Mouse (Mus musculus) kidney, postnatal 0 days (tissue): ENCODE results near the gene Sox5. TPM values are rescaled to one million over a fixed set of nuclear protein-coding genes. Genes with fewer than 3 reads are reported as not detected.

Source experiments
- ATAC-seq: fragments of 200-750 bp; cut with Nextera tagmentation; replicated peaks from 2 replicates; pipeline ENCODE4 v1.8.0; 2017; ENCODE audit warnings: low read depth, moderate number of reproducible peaks, moderate TSS enrichment, moderate library complexity; ENCODE audit not compliant: low FRiP score
- DNase-seq: peaks from one replicate; pipeline ENCODE4 v3.0.0-alpha.2; 2016; ENCODE audit warnings: low spot score
- H3K27ac ChIP-seq: fragments of 300-500 bp; sonication (generic); 2 replicates; pipeline ENCODE4 v1.5.1; 2014; ENCODE audit warnings: mild to moderate bottlenecking
- H3K27me3 ChIP-seq: fragments of 300-500 bp; sonication (generic); 2 replicates; pipeline ENCODE4 v1.6.1; 2014; ENCODE audit warnings: low read length, mixed read lengths; ENCODE audit not compliant: insufficient read depth
- H3K36me3 ChIP-seq: fragments of 300-500 bp; sonication (generic); 2 replicates; pipeline ENCODE4 v1.6.1; 2014; ENCODE audit warnings: low read length, mixed read lengths; ENCODE audit not compliant: insufficient read depth
- H3K4me1 ChIP-seq: fragments of 300-500 bp; sonication (generic); replicated peaks from 2 replicates; pipeline ENCODE4 v1.6.1; 2014; ENCODE audit warnings: antibody characterized with exemption, low read length, mixed read lengths; ENCODE audit not compliant: insufficient read depth
- H3K4me2 ChIP-seq: fragments of 300-500 bp; sonication (generic); 2 replicates; pipeline ENCODE4 v1.6.1; 2014; ENCODE audit warnings: mild to moderate bottlenecking, low read length, moderate library complexity, mixed read lengths
- H3K4me3 ChIP-seq: fragments of 300-500 bp; sonication (generic); replicated peaks from 2 replicates; pipeline ENCODE4 v1.5.1; 2014; ENCODE audit warnings: low read depth, low read length
- H3K9ac ChIP-seq: fragments of 300-500 bp; sonication (generic); 2 replicates; pipeline ENCODE4 v1.6.1; 2014; ENCODE audit warnings: low read depth, low read length
- H3K9me3 ChIP-seq: fragments of 300-500 bp; sonication (generic); replicated peaks from 2 replicates; pipeline ENCODE4 v1.6.1; 2016; ENCODE audit warnings: low read length, inconsistent platforms, mixed read lengths
- CTCF ChIP-seq: IDR thresholded peaks from 2 replicates; pipeline ENCODE4 v1.5.1; 2016; ENCODE audit warnings: antibody characterized with exemption, low read depth, mild to moderate bottlenecking, moderate library complexity
- WGBS: fragments of 180-500 bp; shearing (Covaris S2); extraction: QIAGEN DNeasy Blood & Tissue Kit; methylation state at CpG from one replicate; pipeline ENCODE4 v1.1.7; 2014; 5-methylcytosine and 5-hydroxymethylcytosine counted together
- polyA plus RNA-seq: library from polyadenylated mRNA; unstranded; fragments of >200 nt; fragmentation: Nextera tagmentation; extraction: Ambion mirVana; gene quantifications from 2 replicates; pipeline ENCODE4 v1.2.1, GENCODE M21; 2015

The Sox5 gene
- polyA plus RNA-seq, 1 experiment from 2014 or later: 6.1 TPM

DNA sequence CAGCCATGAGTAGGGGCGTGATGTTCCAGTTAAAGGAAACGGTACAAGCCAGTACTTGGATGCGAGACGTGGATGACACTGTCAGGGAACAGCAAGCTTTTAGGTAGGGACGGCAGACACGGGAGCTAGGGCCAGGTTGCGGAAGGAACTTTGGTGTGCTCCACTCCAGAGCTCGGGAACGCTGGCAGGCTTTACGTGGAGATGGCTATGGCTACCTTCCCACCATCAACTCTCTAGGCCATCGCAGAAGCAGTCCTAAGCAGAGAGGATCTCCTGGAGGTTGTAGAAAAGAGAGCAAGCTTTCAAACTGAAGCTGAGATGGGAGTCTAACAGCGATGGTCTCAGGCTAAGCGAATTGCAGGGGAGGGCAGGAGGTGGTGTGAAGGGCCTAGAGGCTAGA lies 60.9 kb downstream of the Sox5 start:
- H3K4me1 ChIP-seq: no peaks in the 10 kb centered on the region
- WGBS: 98% methylated on average over 13 of the region's 13 CpGs
- no peak for TF ChIP-seq CTCF
- ATAC-seq (no peak), DNase-seq (no peak)
- no peak overlapping the region for H3K4me2 ChIP-seq
- H3K9me3 ChIP-seq: no peaks in the 10 kb centered on the region
- H3K36me3 ChIP-seq: no peaks in the 10 kb centered on the region
- H3K27me3 ChIP-seq: no peaks in the 10 kb centered on the region
- no peak overlapping the region for H3K9ac ChIP-seq
- H3K4me3 ChIP-seq: no peak overlapping the region
- no peak overlapping the region for H3K27ac ChIP-seq

DNA sequence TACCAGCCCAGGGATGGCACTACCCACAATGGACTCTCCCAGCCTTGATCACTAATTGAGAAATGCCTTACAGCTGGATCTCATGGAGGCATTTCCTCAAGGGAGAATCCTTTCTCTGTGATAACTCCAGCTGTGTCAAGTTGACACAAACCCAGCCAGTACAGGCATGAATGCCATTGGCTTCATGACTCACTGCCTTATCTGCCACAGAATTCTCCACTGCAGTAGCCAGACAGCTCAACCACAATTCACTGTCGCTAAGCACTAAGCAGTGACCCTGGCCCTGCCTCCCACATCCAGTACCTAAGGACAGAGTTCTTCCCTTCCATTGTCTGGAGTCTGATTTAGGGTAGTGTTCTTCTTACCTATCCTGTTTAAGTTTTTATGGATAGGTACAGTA lies 65.4 kb downstream of the Sox5 start:
- Histone ChIP-seq H3K4me3 (no peak overlapping the region), H3K36me3 (no peaks in the 10 kb centered on the region), H3K4me1 (peaks cover 8% of the 10 kb centered on the region), H3K9ac (no peak overlapping the region), H3K9me3 (no peaks in the 10 kb centered on the region), H3K4me2 (no peak overlapping the region), H3K27me3 (no peaks in the 10 kb centered on the region), H3K27ac (no peak overlapping the region)
- 32% methylated on average over 1 of the region's 1 CpGs for WGBS
- DNase-seq: no peak
- ATAC-seq: no peak
- TF ChIP-seq CTCF: no peak

DNA sequence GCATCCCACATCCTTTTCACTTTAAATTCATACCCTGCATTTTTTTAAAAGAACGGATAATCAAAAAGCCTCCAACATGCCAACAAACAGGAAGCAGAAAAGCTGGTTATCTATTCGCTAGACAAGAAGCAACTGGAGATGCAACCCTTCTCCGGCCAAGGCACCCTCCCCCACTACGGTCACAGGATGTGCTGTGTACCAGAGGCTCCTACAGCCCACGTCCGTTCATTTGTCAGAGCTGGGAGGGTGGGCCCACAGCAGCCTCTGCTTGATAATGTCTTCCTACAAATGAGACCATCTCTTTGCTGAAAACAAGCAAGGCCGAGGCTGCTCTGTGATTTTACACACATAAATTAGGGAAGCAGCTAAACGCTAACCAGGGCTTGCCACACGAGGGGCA lies 69.9 kb downstream of the Sox5 start:
- no peak overlapping the region for H3K9ac ChIP-seq
- WGBS: 28% methylated on average over 9 of the region's 9 CpGs
- DNase-seq: peak; percentile 72

DNA sequence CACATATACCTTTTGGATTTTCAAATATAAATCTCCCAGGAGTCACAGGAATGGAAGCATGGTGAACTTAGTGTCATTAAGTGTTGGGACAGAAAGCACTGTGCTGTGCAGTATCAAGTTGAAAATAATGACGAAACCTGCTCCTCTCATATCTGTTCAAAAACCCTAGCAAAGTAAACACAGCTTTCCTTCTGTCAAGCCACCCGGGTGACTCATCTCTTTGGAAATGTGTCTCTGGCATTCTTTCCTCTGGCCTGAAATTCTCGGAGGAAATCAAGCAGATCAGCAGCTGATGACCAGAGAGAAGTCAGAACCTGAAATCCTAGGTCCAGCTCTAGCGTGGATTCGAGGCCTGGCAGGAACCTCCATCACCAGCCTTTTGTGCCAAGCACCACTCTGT lies 71.0 kb downstream of the Sox5 start:
- no peak overlapping the region for H3K4me3 ChIP-seq
- WGBS: 31% methylated on average over 5 of the region's 5 CpGs
- no peak for TF ChIP-seq CTCF
- no peaks in the 10 kb centered on the region for H3K9me3 ChIP-seq
- no peak for ATAC-seq
- H3K27ac ChIP-seq: peak overlapping the region; percentile 56
- H3K4me2 ChIP-seq: no peak overlapping the region
- no peak overlapping the region for H3K9ac ChIP-seq
- peaks cover 11% of the 10 kb centered on the region for H3K4me1 ChIP-seq
- DNase-seq: peak; percentile 52
- H3K27me3 ChIP-seq: no peaks in the 10 kb centered on the region
- no peaks in the 10 kb centered on the region for H3K36me3 ChIP-seq

More for the DNA sequence above, 69.9 kb downstream of the Sox5 start:
- no peaks in the 10 kb centered on the region for H3K9me3 ChIP-seq
- no peak for TF ChIP-seq CTCF
- ATAC-seq: no peak
- H3K27me3 ChIP-seq: no peaks in the 10 kb centered on the region
- H3K4me3 ChIP-seq: no peak overlapping the region
- peak overlapping the region; percentile 4; the same call in 1 of the 2 replicates for H3K4me2 ChIP-seq
- no peaks in the 10 kb centered on the region for H3K36me3 ChIP-seq
- peak overlapping the region; percentile 50 for H3K27ac ChIP-seq
- peaks cover 11% of the 10 kb centered on the region for H3K4me1 ChIP-seq

DNA sequence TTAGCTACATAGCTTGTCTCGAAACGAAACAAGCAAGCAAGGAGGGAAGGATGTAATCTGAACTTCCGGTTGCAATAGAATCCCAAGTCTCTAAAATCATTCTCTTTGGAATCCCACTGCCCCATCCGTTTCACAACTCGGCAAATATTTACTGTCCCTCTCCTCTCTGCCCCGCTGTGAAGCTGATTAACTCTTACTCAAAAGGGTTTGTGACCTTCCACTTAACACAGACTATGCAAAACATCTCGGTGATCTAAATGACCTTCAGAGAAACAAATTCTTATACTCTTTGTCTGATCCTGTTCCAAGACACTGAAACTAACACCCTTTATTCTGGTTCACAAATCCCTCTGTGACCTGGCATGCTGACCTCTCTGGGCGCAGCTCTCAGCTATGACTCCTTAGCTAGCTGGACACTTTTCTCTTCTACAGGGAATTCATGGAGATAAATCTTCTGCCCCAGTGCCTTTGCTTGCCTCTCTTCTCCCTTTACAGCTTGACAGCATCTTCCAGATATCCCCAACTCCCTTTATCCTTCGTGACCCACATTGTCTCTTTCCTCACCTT lies 72.1 kb downstream of the Sox5 start:
- ATAC-seq (no peak), DNase-seq (no peak)
- Histone ChIP-seq H3K9me3 (no peaks in the 10 kb centered on the region), H3K36me3 (no peaks in the 10 kb centered on the region), H3K4me1 (peaks cover 11% of the 10 kb centered on the region), H3K27me3 (no peaks in the 10 kb centered on the region), H3K4me2 (no peak overlapping the region), H3K4me3 (no peak overlapping the region), H3K9ac (no peak overlapping the region), H3K27ac (no peak overlapping the region)
- no peak for TF ChIP-seq CTCF
- WGBS: 47% methylated on average over 9 of the region's 9 CpGs

DNA sequence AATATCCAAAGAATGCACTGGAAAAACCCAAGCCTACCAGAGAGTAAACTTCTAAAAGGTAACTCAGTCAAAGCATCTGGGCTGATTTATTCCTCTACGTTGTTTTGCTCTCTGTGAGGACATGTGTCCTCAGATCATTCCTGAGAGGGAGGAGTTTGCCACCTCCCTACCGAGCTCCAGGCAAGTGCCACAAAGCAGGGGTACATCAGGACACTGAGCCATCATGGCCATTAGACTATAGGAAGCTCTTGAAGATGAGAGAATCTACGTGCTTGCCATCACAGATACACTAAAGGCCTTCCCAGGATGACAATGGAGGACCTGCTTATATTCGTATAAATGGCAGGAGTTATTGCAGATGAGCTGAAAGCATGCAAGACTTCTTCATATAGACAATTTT lies 73.4 kb downstream of the Sox5 start:
- Histone ChIP-seq H3K4me3 (no peak overlapping the region), H3K9ac (no peak overlapping the region), H3K4me1 (peaks cover 11% of the 10 kb centered on the region), H3K36me3 (no peaks in the 10 kb centered on the region), H3K9me3 (no peaks in the 10 kb centered on the region), H3K27me3 (no peaks in the 10 kb centered on the region), H3K4me2 (no peak overlapping the region), H3K27ac (no peak overlapping the region)
- TF ChIP-seq CTCF: no peak
- 74% methylated on average over 4 of the region's 4 CpGs for WGBS
- ATAC-seq (no peak), DNase-seq (no peak)

DNA sequence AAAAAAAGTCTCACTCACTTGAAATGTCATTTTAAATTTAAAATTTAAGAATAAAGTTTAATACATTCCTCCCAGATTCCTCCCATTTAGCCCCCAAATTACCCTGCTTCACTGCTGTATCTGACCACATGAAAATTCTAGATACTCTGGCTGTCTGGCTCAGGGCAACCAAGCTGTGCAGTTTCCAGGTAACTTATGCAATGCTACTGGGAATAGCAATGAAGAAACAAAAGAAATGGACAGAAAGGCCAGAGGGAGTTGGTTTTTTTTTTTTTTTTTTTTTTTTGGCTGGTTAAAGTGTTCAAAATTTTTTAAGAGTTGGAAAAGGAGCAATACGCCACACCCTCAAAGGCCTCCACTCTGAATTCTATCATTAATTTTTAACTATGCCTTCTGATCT lies 73.8 kb downstream of the Sox5 start:
- 84% methylated on average over 1 of the region's 1 CpGs for WGBS

More for the DNA sequence above, 73.8 kb downstream of the Sox5 start:
- no peak for TF ChIP-seq CTCF
- no peak for DNase-seq
- no peak overlapping the region for H3K27ac ChIP-seq
- H3K9ac ChIP-seq: no peak overlapping the region
- H3K27me3 ChIP-seq: no peaks in the 10 kb centered on the region
- no peaks in the 10 kb centered on the region for H3K9me3 ChIP-seq
- no peak overlapping the region for H3K4me2 ChIP-seq
- H3K4me1 ChIP-seq: peaks cover 11% of the 10 kb centered on the region
- ATAC-seq: no peak
- no peak overlapping the region for H3K4me3 ChIP-seq
- H3K36me3 ChIP-seq: no peaks in the 10 kb centered on the region
